Mouse (Mus musculus): ENCODE measurements around the gene Hoxb8.

The Hoxb8 gene

GRCm38 (mm10) chr11:96281855-96282570 lies at the start of gene Hoxb8:
Hoxb8 (plus strand) TSS chr11:96281905.
- peak; percentile 55 to 79 for DNase-seq

GRCm38 (mm10) chr11:96234906-96235305 lies 46.8 kb upstream of the Hoxb8 start:
- peak; percentile 41 to 54 for DNase-seq

GRCm38 (mm10) chr11:96240211-96240610 lies 41.5 kb upstream of the Hoxb8 start:
- DNase-seq, result peak; percentile 57 to 68

DNA sequence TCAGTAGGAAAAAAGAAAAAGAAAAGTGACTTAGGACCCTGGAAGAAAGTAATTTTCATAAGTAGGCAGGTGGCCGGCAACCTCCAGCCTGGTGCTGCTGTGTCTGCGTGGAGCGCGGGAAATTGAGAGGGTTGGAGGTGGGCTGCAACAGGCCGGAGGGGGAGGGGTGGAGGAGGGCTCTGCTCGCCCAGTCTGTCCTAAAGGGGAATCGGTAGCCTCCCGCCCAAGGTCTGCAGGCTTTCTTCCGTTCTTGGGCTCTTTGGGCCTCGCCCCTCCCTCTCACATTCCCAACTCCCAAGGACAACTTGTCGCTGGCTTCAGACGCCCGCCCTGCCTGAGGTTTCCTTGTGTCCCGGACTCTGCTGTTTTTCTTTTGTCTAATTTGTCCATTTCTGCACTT lies 30.8 kb upstream of the Hoxb8 start:
- DNase-seq, result peak; percentile 74 to 89

DNA sequence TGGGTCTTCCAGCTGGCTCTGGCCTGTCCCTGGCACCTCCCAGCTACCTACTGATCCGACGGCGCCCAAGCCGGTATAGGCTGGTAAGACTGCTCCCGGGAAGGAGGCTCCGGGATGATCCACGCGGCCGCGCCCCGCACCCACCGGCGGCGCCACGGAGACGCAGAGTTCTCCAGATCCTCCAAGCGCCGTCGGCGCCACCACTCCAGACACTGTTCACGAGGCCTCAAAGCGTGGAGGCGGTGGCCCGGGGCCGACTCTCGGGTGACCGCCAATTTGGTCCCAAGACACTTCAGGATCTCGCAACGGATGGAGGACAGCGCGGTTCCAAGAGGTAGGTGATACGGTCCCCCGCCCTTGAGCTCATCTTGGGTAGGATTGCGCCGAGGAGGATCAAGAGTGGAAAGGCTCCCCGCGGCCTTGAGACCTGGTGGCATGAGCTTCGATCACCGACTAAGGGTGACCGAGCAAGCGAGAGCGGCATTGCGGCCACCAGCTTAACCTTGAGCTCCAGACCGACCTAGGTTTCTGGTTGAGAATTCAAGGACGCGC lies 30.1 kb upstream of the Hoxb8 start:
- peak; percentile 64 to 86 for DNase-seq

DNA sequence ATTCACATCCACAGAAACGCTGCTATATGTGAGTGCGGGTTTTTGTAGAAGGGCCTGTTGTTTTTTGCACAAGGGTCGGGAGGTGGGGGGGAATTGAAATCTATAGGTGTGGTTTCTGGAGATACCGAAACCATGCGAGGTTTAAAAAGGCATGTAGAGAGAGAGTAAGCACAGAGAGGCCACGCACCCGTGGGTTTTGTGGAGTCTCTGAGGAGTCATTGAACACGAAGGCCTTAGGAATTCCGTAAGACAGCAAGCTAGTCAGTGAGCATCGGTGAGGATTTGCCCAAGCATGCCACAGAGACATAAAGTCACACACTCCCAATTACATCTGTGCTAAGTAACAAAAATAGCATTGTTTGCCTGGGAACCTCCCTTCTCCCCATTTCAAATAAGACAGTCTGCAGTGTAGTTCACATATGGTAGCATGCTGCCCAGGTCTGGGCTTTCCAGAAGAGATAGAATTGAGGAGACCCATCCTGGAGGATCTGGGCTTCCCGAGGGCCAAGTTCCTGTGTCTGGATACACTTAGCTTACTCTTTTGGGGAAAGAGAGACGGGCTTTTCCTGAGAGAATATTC lies 29.1 kb upstream of the Hoxb8 start:
- DNase-seq, result peak in 1 of 2 experiments; percentile 37

DNA sequence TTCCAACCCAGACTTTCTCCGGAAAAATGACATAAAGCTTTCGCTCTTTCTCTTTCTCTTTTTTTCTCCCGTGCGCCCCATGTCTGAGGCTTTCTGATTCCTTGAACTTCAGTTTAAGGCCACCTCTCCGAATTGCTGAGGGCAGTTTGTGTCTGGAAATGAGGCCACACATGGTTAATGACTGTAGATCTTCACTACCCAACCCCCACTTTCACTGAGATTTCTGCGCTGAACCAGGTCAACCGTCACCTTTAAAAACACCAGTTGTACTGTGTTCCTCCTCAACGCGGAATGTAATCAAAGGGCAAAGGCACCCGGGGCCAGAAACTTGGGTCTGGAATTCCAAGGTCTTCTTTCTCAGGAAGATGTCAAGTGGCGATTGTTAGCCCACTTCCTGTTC lies 27.5 kb upstream of the Hoxb8 start:
- peak; percentile 72 to 88 for DNase-seq

GRCm38 (mm10) chr11:96255111-96255995 lies 26.4 kb upstream of the Hoxb8 start:
- DNase-seq, result peak in 1 of 2 experiments; percentile 56

GRCm38 (mm10) chr11:96255996-96256445 lies 25.7 kb upstream of the Hoxb8 start:
- DNase-seq, result peak; percentile 44 to 54

GRCm38 (mm10) chr11:96257141-96257540 lies 24.6 kb upstream of the Hoxb8 start:
- no peak for DNase-seq

DNA sequence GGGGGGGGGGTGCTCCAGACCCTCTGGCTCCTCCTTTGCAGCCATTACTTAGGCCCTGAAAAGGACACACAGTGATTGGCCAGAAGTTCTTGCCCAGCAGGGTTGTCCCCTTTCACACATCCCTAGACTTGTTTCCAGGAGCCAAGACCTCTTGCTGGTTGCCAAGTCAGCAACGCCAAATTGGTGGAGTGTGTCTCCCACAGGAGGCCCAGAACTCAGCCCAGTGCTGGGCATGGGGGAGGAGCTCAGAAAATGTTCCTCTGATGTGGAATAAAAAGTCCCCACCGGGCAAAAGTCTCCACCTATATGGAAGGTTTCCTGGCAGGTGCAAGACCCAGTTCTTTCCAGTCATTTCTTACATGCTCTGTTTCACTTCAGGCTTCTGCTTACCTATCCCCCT lies 22.7 kb upstream of the Hoxb8 start:
- peak; percentile 74 to 93 for DNase-seq

DNA sequence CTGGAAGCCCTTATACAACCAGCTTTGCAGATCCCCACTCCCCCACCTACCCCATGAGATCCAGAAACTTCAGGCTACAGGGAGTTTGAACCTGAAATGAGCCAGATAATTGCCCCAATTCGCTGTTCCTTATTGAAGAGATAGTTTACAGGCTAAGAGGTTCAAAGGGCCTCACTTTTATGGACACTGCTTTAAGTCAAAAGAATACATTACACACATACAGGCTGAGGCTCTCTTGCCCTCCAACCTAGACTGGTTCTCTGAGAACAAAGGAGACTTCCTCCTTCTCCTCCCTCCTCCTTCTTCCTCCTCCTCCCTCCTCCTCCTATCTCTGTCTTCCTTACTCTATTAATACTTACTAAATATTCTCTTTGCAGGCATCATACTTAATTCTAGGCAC lies 22.2 kb upstream of the Hoxb8 start:
- DNase-seq, result no peak

DNA sequence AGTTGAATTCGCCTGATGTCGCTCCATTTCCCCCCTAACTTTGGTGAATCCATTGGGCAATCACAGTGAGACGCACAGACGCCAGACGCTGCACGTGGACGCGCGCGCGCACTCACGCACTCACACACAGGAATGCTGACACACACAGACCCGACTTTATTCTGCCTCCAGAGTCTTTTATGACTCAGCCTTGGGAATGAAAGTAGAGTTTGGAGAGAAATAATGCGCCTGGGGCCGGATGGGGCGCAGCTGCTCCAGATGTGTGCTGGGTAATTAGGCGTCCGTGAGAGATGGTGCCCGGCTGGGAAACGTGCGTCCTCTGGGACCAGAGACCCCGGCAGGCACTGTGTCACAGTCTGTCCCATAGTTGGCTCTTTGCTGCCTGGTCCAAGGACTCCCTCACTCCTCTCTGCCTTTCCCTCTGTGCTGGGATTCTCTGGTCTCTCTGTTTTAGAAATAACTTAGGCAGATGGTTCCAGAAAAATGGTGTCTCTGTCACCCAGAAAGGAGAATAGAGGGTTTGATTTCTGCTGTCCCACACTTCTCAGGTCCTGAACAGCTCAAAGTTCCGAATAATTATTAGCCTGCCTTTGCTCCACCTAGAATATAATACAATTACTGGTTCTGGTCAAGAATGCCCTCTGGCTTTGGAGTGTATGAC lies 21.3 kb upstream of the Hoxb8 start:
- peak; percentile 59 to 71 for DNase-seq

- DNase-seq, result peak; percentile 95
Measured at GRCm38 (mm10) chr11:96261323-96261890, 20.3 kb upstream of the Hoxb8 start.

DNA sequence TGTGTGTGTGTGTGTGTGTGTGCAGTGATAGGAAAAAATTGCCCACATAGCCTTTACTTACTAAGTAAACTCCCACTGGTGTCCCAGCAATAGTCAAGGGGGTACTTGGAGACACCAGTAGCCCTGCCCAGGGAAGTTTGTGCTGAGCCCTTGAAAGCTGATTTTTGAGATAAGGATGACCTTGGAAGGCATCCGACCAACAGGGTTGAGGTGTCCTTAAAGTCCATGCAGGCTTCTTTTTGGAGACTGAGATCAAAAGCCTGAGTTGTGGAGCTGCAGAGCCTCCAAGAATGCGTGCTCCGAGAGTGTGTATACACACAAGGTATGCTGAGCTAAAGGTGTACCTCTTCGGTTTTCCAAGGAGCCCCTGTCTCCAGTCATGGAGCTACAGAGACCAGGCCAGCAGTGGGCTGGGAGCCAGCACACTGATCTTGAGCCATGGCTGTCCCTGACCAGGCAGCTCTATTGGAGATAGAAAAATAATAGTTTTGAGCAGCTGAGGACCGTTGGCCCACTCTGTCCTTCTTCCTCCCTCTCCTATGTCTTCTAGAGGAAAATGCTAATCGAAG lies 19.4 kb upstream of the Hoxb8 start:
- peak in 1 of 2 experiments; percentile 47 for DNase-seq

- DNase-seq, result peak in 1 of 2 experiments; percentile 35
Measured at GRCm38 (mm10) chr11:96263636-96264389, 17.9 kb upstream of the Hoxb8 start.

DNA sequence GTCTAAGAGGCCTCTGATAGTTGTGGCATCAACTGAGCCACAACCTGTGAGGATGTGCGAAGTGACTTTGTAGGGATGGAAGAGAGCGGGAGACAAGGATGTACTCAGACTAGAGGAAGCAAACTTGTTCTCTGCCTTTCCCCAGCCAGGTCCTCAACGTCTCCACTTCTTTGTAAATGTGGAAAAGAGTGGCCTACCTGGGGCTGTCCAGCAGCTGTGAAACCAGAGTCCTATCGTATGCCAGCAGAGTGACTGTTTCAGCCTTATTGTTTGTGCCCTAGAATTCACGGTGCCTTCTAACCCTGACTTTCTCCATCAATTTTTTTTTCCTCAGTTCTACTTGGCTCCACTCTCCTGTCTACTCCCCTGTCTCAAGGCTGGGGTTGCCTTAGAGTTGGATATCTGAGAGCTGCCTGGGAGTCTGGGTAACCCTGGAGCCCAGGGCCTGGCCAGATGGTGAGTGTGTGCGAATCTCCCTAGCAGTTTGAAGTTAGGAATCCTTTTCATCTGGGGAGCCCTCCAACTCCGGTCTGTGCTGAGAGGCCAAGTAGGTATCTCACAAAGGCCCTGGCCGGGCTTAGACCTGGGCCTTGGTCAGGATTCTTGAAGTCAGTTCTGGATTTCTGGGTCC lies 17.2 kb upstream of the Hoxb8 start:
- peak in 1 of 2 experiments; percentile 30 for DNase-seq

DNA sequence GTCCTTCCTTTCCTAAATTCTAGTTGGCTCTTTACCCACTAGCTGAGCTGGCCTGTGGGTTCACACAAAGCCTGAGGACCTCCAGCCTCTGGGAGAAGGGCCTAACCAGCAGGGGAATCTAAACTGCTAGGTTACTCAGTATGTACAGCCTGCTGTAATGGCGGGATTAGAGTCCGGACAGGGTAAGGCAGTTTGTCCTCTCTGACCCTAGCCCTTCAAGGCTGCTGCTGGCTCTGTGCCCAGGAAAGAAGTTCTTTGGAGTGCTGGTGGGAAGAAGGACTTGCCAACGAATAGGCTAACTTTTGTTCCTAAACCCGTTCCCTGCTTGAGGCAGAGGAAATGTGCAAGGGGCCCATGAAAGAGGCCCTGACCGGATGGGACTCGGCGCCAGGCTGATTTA lies 15.8 kb upstream of the Hoxb8 start:
- DNase-seq, result peak; percentile 91 to 94

GRCm38 (mm10) chr11:96267021-96267920 lies 14.4 kb upstream of the Hoxb8 start:
- peak in 1 of 2 experiments; percentile 11 for DNase-seq
